Mouse (Mus musculus) bone marrow, adult 2 months (tissue): ENCODE measurements around the gene Plekhg1. TPM values are rescaled to one million over a fixed set of nuclear protein-coding genes. Genes with fewer than 3 reads are reported as not detected.

Experiments
- H3K27ac ChIP-seq: fragments of 200-500 bp; 2 replicates; pipeline ENCODE4 v1.5.1; 2012; ENCODE audit warnings: low read depth, mild to moderate bottlenecking, control low read depth, inconsistent platforms, low read length; ENCODE audit not compliant: control insufficient read depth, poor library complexity, insufficient read depth
- H3K4me1 ChIP-seq: fragments of 200-500 bp; 2 replicates; pipeline ENCODE4 v1.6.1; 2011; ENCODE audit warnings: low read length; ENCODE audit not compliant: control insufficient read depth, insufficient read depth
- H3K4me3 ChIP-seq: fragments of 200-500 bp; replicated peaks from 2 replicates; pipeline ENCODE3; 2011; ENCODE audit warnings: mild to moderate bottlenecking, low read depth, low read length, control low read depth; ENCODE audit not compliant: control insufficient read depth
- CTCF ChIP-seq: fragments of 200-500 bp; IDR thresholded peaks from 2 replicates; pipeline ENCODE4 v1.5.1; 2011; ENCODE audit warnings: low read length, control low read depth; ENCODE audit not compliant: control insufficient read depth, insufficient read depth
- POLR2A ChIP-seq: fragments of 200-500 bp; IDR thresholded peaks from 2 replicates; pipeline ENCODE4 v1.6.1; 2011; ENCODE audit warnings: low read depth, mild to moderate bottlenecking, control low read depth, low read length, borderline replicate concordance; ENCODE audit not compliant: control insufficient read depth
- WGBS: fragments of 180-500 bp; shearing (Covaris S2); methylation state at CpG from one replicate; pipeline ENCODE4 v1.1.7; 2018; 5-methylcytosine and 5-hydroxymethylcytosine counted together
- polyA plus RNA-seq: library from polyadenylated mRNA; stranded (reverse); fragments of >200 nt; gene quantifications from 2 replicates; pipeline ENCODE4 v1.2.4, GENCODE M21; 2011; ENCODE audit warnings: low replicate concordance; ENCODE audit not compliant: missing spikeins, insufficient read depth, insufficient read length

Gene Plekhg1
- polyA plus RNA-seq, 1 experiment = 4.6 TPM

- no peak overlapping the region for H3K4me3 ChIP-seq
- no peak overlapping the region for H3K27ac ChIP-seq
- 66% methylated on average over 4 of the region's 4 CpGs for WGBS
- TF ChIP-seq POLR2A (no peak), CTCF (no peak)
- H3K4me1 ChIP-seq = no peaks in the 10 kb centered on the region; the same call in 1 of the 2 replicates
Measured at GRCm38 (mm10) chr10:3701832-3702231, 38.3 kb upstream of the Plekhg1 start.

DNA sequence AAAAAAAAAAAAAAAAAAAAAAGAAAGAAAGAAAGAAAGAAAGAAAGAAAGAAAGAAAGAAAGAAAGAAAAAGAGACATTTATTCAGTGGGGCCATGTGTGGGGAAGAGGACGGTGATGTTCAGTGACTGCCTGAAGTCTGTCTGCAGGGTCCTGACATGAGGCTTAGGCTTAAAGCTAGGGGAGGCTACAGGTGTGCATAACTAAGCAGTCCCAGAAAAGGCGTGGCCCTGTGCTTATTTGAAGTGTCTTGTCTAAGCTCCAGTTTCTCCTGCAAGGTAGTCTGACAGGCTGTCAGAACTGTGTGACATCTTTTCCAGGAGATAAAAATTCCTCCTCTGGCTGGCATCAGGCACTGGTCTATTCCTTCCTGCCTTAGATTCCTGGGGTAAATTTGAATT, 37.6 kb upstream of the Plekhg1 start:
- Histone ChIP-seq H3K4me3 (no peak overlapping the region), H3K4me1 (no peaks in the 10 kb centered on the region; the same call in 1 of the 2 replicates), H3K27ac (no peak overlapping the region)
- TF ChIP-seq CTCF = no peak
- no peak for TF ChIP-seq POLR2A
- WGBS = 76% methylated on average over 2 of the region's 2 CpGs

DNA sequence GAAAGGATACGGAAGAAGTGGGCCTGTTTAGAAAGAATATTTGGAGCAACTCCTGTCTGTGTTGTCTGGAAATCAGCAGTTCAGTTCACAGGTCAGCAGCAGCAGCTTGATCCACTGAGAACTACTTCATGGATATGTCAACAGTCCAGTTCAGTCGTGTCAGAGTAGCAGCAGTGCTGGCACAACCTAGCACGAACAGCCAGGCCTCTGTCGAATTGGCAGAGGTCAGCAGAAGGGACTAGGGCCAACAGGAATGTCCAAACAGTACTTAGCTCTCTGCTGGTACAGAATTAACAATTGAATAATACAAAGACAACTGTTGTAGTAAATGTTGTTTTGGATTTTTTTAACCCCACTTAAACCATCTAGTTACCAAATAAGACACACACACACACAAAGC, 33.9 kb upstream of the Plekhg1 start:
- WGBS = 82% methylated on average over 4 of the region's 4 CpGs

DNA sequence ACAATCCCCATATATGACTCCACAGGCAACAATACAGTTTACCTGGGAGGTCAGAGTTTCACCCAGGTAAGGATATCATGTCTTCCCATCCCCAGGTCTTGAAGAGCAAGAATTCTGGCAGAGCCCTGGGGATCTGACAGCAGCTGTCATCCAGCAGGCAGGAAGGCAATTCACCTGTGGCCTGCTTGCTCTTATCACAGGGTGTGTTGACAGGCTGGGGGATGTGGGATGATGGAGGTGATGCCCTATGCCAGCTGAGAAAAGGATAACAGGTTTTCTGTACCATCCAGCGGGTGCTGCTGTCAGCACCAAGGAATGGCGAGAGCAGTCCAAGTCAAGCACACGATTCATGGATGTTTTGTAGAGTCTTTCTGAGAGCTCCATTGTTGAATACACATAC, 30.1 kb upstream of the Plekhg1 start:
- Histone ChIP-seq H3K4me1 (peaks cover 3% of the 10 kb centered on the region), H3K27ac (no peak overlapping the region), H3K4me3 (no peak overlapping the region)
- TF ChIP-seq CTCF (no peak), POLR2A (no peak)
- 83% methylated on average over 3 of the region's 3 CpGs for WGBS

More for the DNA sequence above, 33.9 kb upstream of the Plekhg1 start:
- Histone ChIP-seq H3K27ac (no peak overlapping the region), H3K4me1 (peaks cover 3% of the 10 kb centered on the region), H3K4me3 (no peak overlapping the region)
- TF ChIP-seq CTCF (no peak), POLR2A (no peak)

DNA sequence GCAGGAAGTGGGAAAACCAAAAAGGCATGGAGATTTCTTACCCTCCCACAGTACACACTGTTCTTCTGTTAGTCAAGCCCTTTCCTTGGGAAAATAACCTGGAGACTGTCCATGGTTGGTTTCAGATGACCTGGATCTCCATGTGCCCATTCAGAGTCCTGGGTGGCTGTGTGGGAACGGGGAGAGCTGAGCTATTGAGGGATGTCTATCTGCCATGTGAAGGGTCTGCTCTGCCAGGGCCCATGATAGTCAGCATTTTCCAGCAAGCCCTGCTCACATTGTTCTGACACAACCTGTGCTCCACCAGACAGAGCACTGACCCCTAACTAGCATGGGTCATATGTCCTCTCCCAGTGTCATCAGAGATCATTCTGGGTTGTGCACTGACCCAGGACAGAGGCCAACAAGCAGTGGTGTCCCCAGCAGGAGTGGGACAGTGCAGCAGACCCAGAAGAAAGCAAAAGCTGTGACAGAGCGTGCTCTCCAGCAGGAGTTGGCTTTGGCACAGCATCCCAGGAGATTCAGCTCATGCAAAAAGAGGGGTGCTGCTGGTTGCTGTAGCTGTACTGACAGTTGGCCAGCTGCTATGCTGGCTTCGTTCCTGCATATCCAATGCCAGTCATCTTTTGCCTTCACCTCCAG, 24.7 kb upstream of the Plekhg1 start:
- Histone ChIP-seq H3K4me1 (no peaks in the 10 kb centered on the region), H3K4me3 (no peak overlapping the region), H3K27ac (no peak overlapping the region)
- TF ChIP-seq CTCF (no peak), POLR2A (no peak)
- 79% methylated on average over 3 of the region's 3 CpGs for WGBS

GRCm38 (mm10) chr10:3718021-3718865, 21.9 kb upstream of the Plekhg1 start:
- Histone ChIP-seq H3K4me1 (no peaks in the 10 kb centered on the region), H3K4me3 (no peak overlapping the region), H3K27ac (no peak overlapping the region)
- no peak for TF ChIP-seq POLR2A
- TF ChIP-seq CTCF = no peak
- WGBS = 28% methylated on average over 16 of the region's 16 CpGs

DNA sequence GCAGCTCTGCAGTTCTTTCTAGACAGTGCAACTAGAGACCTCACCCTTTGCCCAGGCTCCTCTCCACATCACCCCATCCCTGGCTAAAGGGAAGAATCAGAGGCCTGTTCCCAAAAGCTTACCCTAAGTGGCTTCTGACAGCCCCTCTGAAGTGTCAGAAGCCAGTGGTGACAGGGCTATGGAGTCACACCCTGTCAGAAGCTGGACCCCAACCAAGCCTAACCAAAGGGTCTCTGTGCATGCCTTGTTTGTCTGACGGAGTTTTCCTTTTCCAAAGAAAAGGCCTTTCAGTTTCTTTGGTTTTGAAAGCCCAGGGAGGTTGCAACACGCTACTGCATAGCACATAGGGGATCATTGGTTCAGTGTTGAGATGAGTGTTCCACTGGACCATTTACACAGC, 19.9 kb upstream of the Plekhg1 start:
- no peak overlapping the region for H3K4me3 ChIP-seq
- 69% methylated on average over 2 of the region's 2 CpGs for WGBS
- TF ChIP-seq POLR2A = no peak
- TF ChIP-seq CTCF = no peak
- no peak overlapping the region for H3K27ac ChIP-seq
- H3K4me1 ChIP-seq = no peaks in the 10 kb centered on the region

DNA sequence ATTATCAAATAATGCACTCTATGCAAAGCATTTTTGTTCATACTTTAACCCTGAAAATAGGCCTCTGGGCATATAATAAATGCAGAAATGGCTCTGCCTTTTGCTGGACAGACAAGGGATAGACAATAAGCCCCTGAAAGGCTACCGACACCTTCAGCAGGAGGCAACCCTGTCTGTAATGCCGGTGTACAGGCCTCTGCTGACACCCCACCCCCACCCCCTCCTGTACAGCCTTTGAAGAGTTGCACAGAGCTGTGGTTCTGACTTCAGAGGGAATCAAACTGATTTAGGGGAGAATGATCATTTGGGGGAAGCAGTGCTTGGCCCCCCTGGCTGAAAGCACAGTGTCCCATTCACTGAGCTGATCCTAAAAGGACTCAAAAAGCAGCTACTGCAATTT, 17.8 kb upstream of the Plekhg1 start:
- Histone ChIP-seq H3K4me3 (no peak overlapping the region), H3K4me1 (no peaks in the 10 kb centered on the region), H3K27ac (no peak overlapping the region)
- TF ChIP-seq CTCF (no peak), POLR2A (no peak)
- 84% methylated on average over 2 of the region's 2 CpGs for WGBS

- no peak overlapping the region for H3K4me3 ChIP-seq
- H3K4me1 ChIP-seq = no peaks in the 10 kb centered on the region
- H3K27ac ChIP-seq = no peak overlapping the region
- TF ChIP-seq POLR2A (no peak), CTCF (no peak)
- WGBS = 50% methylated on average over 1 of the region's 1 CpGs
Measured at GRCm38 (mm10) chr10:3724665-3725064, 15.5 kb upstream of the Plekhg1 start.
